Mouse (Mus musculus): ENCODE measurements around the gene Ano6.

The Ano6 gene

GRCm38 (mm10) chr15:95932358-95932757 lies 141.7 kb downstream of the Ano6 start:
- DNase-seq (ENCODE audit: low read depth) = no peak

GRCm38 (mm10) chr15:95935141-95935540 lies 144.5 kb downstream of the Ano6 start:
- DNase-seq (ENCODE audit: low read depth) = no peak

- no peak for DNase-seq (ENCODE audit: low read depth)
Observed at GRCm38 (mm10) chr15:95943470-95943869, 152.8 kb downstream of the Ano6 start.

GRCm38 (mm10) chr15:95944299-95944698 lies 153.7 kb downstream of the Ano6 start:
- DNase-seq (ENCODE audit: low read depth) = no peak

GRCm38 (mm10) chr15:95945951-95946708 lies 155.5 kb downstream of the Ano6 start:
- no peak for DNase-seq (ENCODE audit: low read depth)

GRCm38 (mm10) chr15:95948411-95948810 lies 157.8 kb downstream of the Ano6 start:
- no peak for DNase-seq (ENCODE audit: low read depth)

GRCm38 (mm10) chr15:95949336-95949735 lies 158.7 kb downstream of the Ano6 start:
- no peak for DNase-seq (ENCODE audit: low read depth)

- no peak for DNase-seq (ENCODE audit: low read depth)
Observed at GRCm38 (mm10) chr15:95951497-95951896, 160.9 kb downstream of the Ano6 start.

- no peak for DNase-seq (ENCODE audit: low read depth)
Observed at GRCm38 (mm10) chr15:95956692-95957091, 166.0 kb downstream of the Ano6 start.

- no peak for DNase-seq (ENCODE audit: low read depth)
Observed at GRCm38 (mm10) chr15:95962411-95963123, 171.9 kb downstream of the Ano6 start.

GRCm38 (mm10) chr15:95963124-95963482 lies 172.5 kb downstream of the Ano6 start:
- DNase-seq (ENCODE audit: low read depth) = no peak

- no peak for DNase-seq (ENCODE audit: low read depth)
Observed at GRCm38 (mm10) chr15:95963533-95964250, 173.0 kb downstream of the Ano6 start.

GRCm38 (mm10) chr15:95964251-95964561 lies 173.6 kb downstream of the Ano6 start:
- no peak for DNase-seq (ENCODE audit: low read depth)

- no peak for DNase-seq (ENCODE audit: low read depth)
Observed at GRCm38 (mm10) chr15:95966979-95967378, 176.3 kb downstream of the Ano6 start.

GRCm38 (mm10) chr15:95967516-95968196 lies 177.0 kb downstream of the Ano6 start:
- DNase-seq (ENCODE audit: low read depth) = no peak

- DNase-seq (ENCODE audit: low read depth) = no peak
Observed at GRCm38 (mm10) chr15:95969596-95969995, 179.0 kb downstream of the Ano6 start.

GRCm38 (mm10) chr15:95970176-95970575 lies 179.5 kb downstream of the Ano6 start:
- no peak for DNase-seq (ENCODE audit: low read depth)

- no peak for DNase-seq (ENCODE audit: low read depth)
Observed at GRCm38 (mm10) chr15:95970691-95971090, 180.0 kb downstream of the Ano6 start.

GRCm38 (mm10) chr15:95971302-95971701 lies 180.7 kb downstream of the Ano6 start:
- no peak for DNase-seq (ENCODE audit: low read depth)

GRCm38 (mm10) chr15:95972156-95972555 lies 181.5 kb downstream of the Ano6 start:
- DNase-seq (ENCODE audit: low read depth) = no peak

GRCm38 (mm10) chr15:95972621-95973020 lies 182.0 kb downstream of the Ano6 start:
- DNase-seq (ENCODE audit: low read depth) = no peak

GRCm38 (mm10) chr15:95974021-95974597 lies 183.5 kb downstream of the Ano6 start:
- DNase-seq (ENCODE audit: low read depth) = peak; percentile 25
